Mouse (Mus musculus) G1E (cell line): ENCODE measurements at regions not wholly inside any gene's neighbourhood (a gene's known extent, or its start where the extent isn't known, plus 50 kb on each side); places are given as distances from the start of the nearest gene placed in this dataset.

Experiments
- ATAC-seq: 2 replicates; pipeline ENCODE4 v1.8.0; 2016; ENCODE audit warnings: mild to moderate bottlenecking; ENCODE audit not compliant: insufficient number of reproducible peaks, poor library complexity, low FRiP score, severe bottlenecking; ENCODE audit errors: extremely low read depth
- DNase-seq: peaks from one replicate; pipeline ENCODE4 v3.0.0; 2012; ENCODE audit warnings: low spot score
- H3K27me3 ChIP-seq: 2 replicates; pipeline ENCODE4 v1.6.1; 2012; ENCODE audit warnings: mild to moderate bottlenecking, low read length, inconsistent platforms; ENCODE audit not compliant: insufficient read depth
- H3K36me3 ChIP-seq: replicated peaks from 2 replicates; pipeline ENCODE3; 2012; ENCODE audit warnings: mild to moderate bottlenecking, inconsistent platforms
- H3K4me1 ChIP-seq: 2 replicates; pipeline ENCODE4 v1.6.1; 2012; ENCODE audit warnings: low read depth, low read length, inconsistent platforms, mixed read lengths; ENCODE audit not compliant: insufficient read depth
- H3K4me3 ChIP-seq: 2 replicates; pipeline ENCODE4 v1.5.1; 2012; ENCODE audit warnings: low read depth, mild to moderate bottlenecking, inconsistent platforms, low read length, moderate library complexity, mixed read lengths
- H3K9me3 ChIP-seq: replicated peaks from 2 replicates; pipeline ENCODE4 v1.6.1; 2012; ENCODE audit warnings: inconsistent platforms
- CTCF ChIP-seq: IDR thresholded peaks from 2 replicates; pipeline ENCODE4 v1.5.1; 2012; ENCODE audit warnings: low read depth, low read length, inconsistent platforms, mixed read lengths
- GATA1 ChIP-seq: IDR thresholded peaks from 2 replicates; pipeline ENCODE4 v1.6.1; 2012; ENCODE audit warnings: borderline replicate concordance, low read length, inconsistent platforms, mixed read lengths
- GATA2 ChIP-seq: IDR thresholded peaks from 2 replicates; pipeline ENCODE4 v1.6.1; 2012; ENCODE audit warnings: low read depth, low read length, inconsistent platforms, borderline replicate concordance
- POLR2AphosphoS5 ChIP-seq: IDR thresholded peaks from 2 replicates; pipeline ENCODE4 v1.6.1; 2012; ENCODE audit warnings: low read depth, low read length, inconsistent platforms; ENCODE audit not compliant: insufficient replicate concordance
- TAL1 ChIP-seq: conservative IDR thresholded peaks from 2 replicates; pipeline ENCODE4 v1.6.1; 2012; ENCODE audit warnings: low read depth, low read length, inconsistent platforms, mixed read lengths

GRCm38 (mm10) chr5:146657228-146657627 is 72.2 kb upstream of the Gpr12 start:
- peaks cover 2% of the 10 kb centered on the region; the same call in 1 of the 2 replicates for H3K27me3 ChIP-seq
- TF ChIP-seq TAL1 (no peak), GATA1 (no peak), POLR2AphosphoS5 (no peak), GATA2 (no peak), CTCF (no peak)
- DNase-seq (no peak), ATAC-seq (no peak)
- H3K36me3 ChIP-seq = no peaks in the 10 kb centered on the region
- H3K4me3 ChIP-seq = no peak overlapping the region
- H3K4me1 ChIP-seq = no peaks in the 10 kb centered on the region
- no peaks in the 10 kb centered on the region for H3K9me3 ChIP-seq

GRCm38 (mm10) chr5:146655394-146655793 is 70.4 kb upstream of the Gpr12 start:
- DNase-seq (no peak), ATAC-seq (no peak)
- Histone ChIP-seq H3K9me3 (no peaks in the 10 kb centered on the region), H3K36me3 (no peaks in the 10 kb centered on the region), H3K4me1 (no peaks in the 10 kb centered on the region), H3K4me3 (no peak overlapping the region), H3K27me3 (peaks cover 2% of the 10 kb centered on the region; the same call in 1 of the 2 replicates)
- no peak for TF ChIP-seq TAL1
- TF ChIP-seq GATA2 = no peak
- TF ChIP-seq POLR2AphosphoS5 = no peak
- no peak for TF ChIP-seq CTCF
- no peak for TF ChIP-seq GATA1

GRCm38 (mm10) chr5:146653686-146654450 is 68.8 kb upstream of the Gpr12 start:
- Histone ChIP-seq H3K9me3 (no peaks in the 10 kb centered on the region), H3K4me3 (no peak overlapping the region), H3K4me1 (no peaks in the 10 kb centered on the region), H3K27me3 (peaks cover 2% of the 10 kb centered on the region; the same call in 1 of the 2 replicates), H3K36me3 (no peaks in the 10 kb centered on the region)
- ATAC-seq (no peak), DNase-seq (no peak)
- TF ChIP-seq TAL1 (no peak), POLR2AphosphoS5 (no peak), GATA2 (no peak), GATA1 (no peak), CTCF (no peak)

- DNase-seq (no peak), ATAC-seq (no peak)
- Histone ChIP-seq H3K4me3 (no peak overlapping the region), H3K9me3 (no peaks in the 10 kb centered on the region), H3K36me3 (no peaks in the 10 kb centered on the region), H3K27me3 (peaks cover 2% of the 10 kb centered on the region; the same call in 1 of the 2 replicates), H3K4me1 (no peaks in the 10 kb centered on the region)
- TF ChIP-seq TAL1 (no peak), POLR2AphosphoS5 (no peak), CTCF (no peak), GATA2 (no peak), GATA1 (no peak)
Measured at GRCm38 (mm10) chr5:146652874-146653273, 67.8 kb upstream of the Gpr12 start.

- TF ChIP-seq TAL1 (no peak), GATA2 (no peak), CTCF (no peak), POLR2AphosphoS5 (no peak), GATA1 (no peak)
- Histone ChIP-seq H3K36me3 (no peaks in the 10 kb centered on the region), H3K27me3 (peaks cover under 1% of the 10 kb centered on the region; the same call in 1 of the 2 replicates), H3K4me1 (no peaks in the 10 kb centered on the region), H3K4me3 (no peak overlapping the region), H3K9me3 (no peaks in the 10 kb centered on the region)
- no peak for ATAC-seq
- no peak for DNase-seq
Measured at GRCm38 (mm10) chr5:146648519-146649060, 63.6 kb upstream of the Gpr12 start.

- Histone ChIP-seq H3K36me3 (no peaks in the 10 kb centered on the region), H3K9me3 (no peaks in the 10 kb centered on the region), H3K4me3 (no peak overlapping the region), H3K4me1 (no peaks in the 10 kb centered on the region), H3K27me3 (no peaks in the 10 kb centered on the region)
- ATAC-seq (no peak), DNase-seq (no peak)
- no peak for TF ChIP-seq TAL1
Measured at GRCm38 (mm10) chr5:146647628-146648380, 62.8 kb upstream of the Gpr12 start.
